Mouse (Mus musculus) bone marrow macrophage, adult 2 months (primary cell): Measurements from ENCODE around the gene Glis3.

ENCODE experiments used
- CTCF ChIP-seq: IDR thresholded peaks from 2 replicates; pipeline ENCODE4 v1.5.1; 2012; ENCODE audit warnings: low read depth, mild to moderate bottlenecking, low read length, moderate library complexity
- POLR2A ChIP-seq: IDR thresholded peaks from 2 replicates; pipeline ENCODE4 v1.6.1; 2012; ENCODE audit warnings: mild to moderate bottlenecking, low read depth, low read length, borderline replicate concordance

DNA sequence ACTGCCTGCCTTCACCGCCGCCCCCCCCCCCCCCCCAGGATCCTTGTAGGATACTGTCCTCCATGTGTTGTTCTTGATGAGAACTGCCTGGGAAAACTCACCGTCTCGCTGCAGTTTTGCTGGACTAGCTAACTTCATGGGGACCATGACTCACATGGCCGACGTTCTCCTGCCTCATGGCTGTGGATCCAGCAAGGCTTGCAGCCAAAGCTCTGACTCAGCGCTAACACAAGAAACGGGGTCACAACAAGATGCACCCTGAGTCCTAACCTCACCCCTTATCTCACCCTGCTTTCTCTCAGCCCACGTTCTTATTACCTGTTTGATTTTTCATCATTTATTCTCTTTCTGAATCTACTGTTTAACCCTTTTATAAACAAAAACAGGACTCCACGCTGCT is 56.2 kb downstream of the Glis3 start:
- TF ChIP-seq CTCF (no peak), POLR2A (no peak)
